ENCODE assay signal across 15 mouse cellular contexts in the genomic region with DNA sequence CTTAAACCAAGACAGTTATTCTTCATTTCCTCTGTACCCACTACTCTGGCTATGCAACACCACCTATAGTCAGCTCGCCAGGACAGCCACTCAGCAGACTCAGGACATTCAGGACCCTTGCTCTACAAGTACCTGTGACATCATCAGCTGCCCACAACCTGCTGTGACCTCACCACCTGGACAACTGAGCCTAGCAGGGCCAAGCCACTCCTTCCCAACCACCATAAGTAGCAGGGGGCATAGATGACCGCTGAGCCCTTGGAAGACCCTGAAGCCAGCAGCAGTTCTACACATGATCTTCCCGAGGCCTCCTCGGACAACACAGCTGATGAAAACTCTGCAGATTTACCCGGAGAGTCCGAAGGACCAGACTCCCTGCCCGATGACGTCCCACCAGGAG. TPM values are rescaled to one million over a fixed set of nuclear protein-coding genes. Genes with fewer than 3 reads are reported as not detected.
DNase-seq lines count a peak whose midpoint lies in the region; ATAC-seq and TF ChIP-seq lines count a peak whose summit lies in the region.
"Had no signal": no experiment of that assay in that cellular context is flagged by ENCODE, and none has a peak within 500 bp of the region (broad histone marks: within the 10 kb centered on the region; RNA-seq: fewer than 3 reads in every experiment).

A gene (minus strand): TSS at position 101 of the 400 bp plus-strand sequence.
A gene (plus strand): TSS at position 202 of the 400 bp plus-strand sequence.

- H3K36me3 ChIP-seq in liver, postnatal 0 days (replicated peaks; ENCODE audit: insufficient read depth, low read length) = no peaks in the 10 kb centered on the region
- no peaks in the 10 kb centered on the region for H3K36me3 ChIP-seq in hindbrain, embryonic 13.5 days
- H3K36me3 ChIP-seq in midbrain, embryonic 14.5 days (ENCODE audit: control insufficient read depth, insufficient read depth, low read length) = no peaks in the 10 kb centered on the region
- H3K36me3 ChIP-seq: embryonic facial prominence, embryonic 15.5 days; kidney, embryonic 15.5 days had no signal

- no peak within 1 kb of the TSS for H3K4me2 ChIP-seq in liver, postnatal 0 days (ENCODE audit: low read depth, low read length)
- no peak within 1 kb of the TSS for H3K4me2 ChIP-seq in hindbrain, embryonic 13.5 days
- H3K4me2 ChIP-seq in midbrain, embryonic 14.5 days (ENCODE audit: low read length) = no peak within 1 kb of the TSS
- H3K4me2 ChIP-seq: embryonic facial prominence, embryonic 15.5 days; kidney, embryonic 15.5 days had no signal

- no peak for DNase-seq in liver, postnatal 0 days
- no peak for DNase-seq in liver
- no peak for DNase-seq in midbrain, embryonic 14.5 days
- no peak for DNase-seq in left cerebral cortex, postnatal 36 days (ENCODE audit: low spot score in 2 of 2)
- DNase-seq in kidney, adult 11 months = no peak
- DNase-seq: heart, adult 11 months; thymus, postnatal 4 days had no signal

- H3K27ac ChIP-seq in liver, postnatal 0 days (ENCODE audit: low read depth) = peak within 1 kb of the TSS; percentile 50; the same call in 1 of the 2 replicates
- H3K27ac ChIP-seq in bone marrow, adult 2 months (ENCODE audit: control insufficient read depth, insufficient read depth, low read depth, low read length, poor library complexity) = peak within 1 kb of the TSS; percentile 62
- H3K27ac ChIP-seq in hindbrain, embryonic 13.5 days = peak within 1 kb of the TSS; percentile 74
- H3K27ac ChIP-seq in midbrain, embryonic 14.5 days (replicated peaks; ENCODE audit: low read depth, low read length) = peak within 1 kb of the TSS; percentile 72
- H3K27ac ChIP-seq: embryonic facial prominence, embryonic 15.5 days; kidney, embryonic 15.5 days had no signal

- no peak for TF ChIP-seq CTCF in liver, postnatal 0 days (IDR thresholded peaks at IDR 0.05; ENCODE audit: low read depth)
- no peak for TF ChIP-seq CTCF in bone marrow, adult 2 months (IDR thresholded peaks at IDR 0.05; ENCODE audit: control insufficient read depth, insufficient read depth, low read length)

- no peak for ATAC-seq in liver, postnatal 0 days
- ATAC-seq in hindbrain, embryonic 13.5 days (ENCODE audit: low FRiP score) = no peak
- no peak for ATAC-seq in midbrain, embryonic 14.5 days (ENCODE audit: low FRiP score, low TSS enrichment)

- no peak within 1 kb of the TSS for H3K4me3 ChIP-seq in liver, postnatal 0 days (ENCODE audit: low read depth, low read length)
- no peak within 1 kb of the TSS for H3K4me3 ChIP-seq in bone marrow, adult 2 months (replicated peaks; ENCODE audit: control insufficient read depth, low read depth, low read length)
- H3K4me3 ChIP-seq in hindbrain, embryonic 13.5 days = no peak within 1 kb of the TSS
- H3K4me3 ChIP-seq in midbrain, embryonic 14.5 days (replicated peaks; ENCODE audit: low read depth, low read length) = no peak within 1 kb of the TSS
- H3K4me3 ChIP-seq: embryonic facial prominence, embryonic 15.5 days; kidney, embryonic 15.5 days had no signal

- no peak for TF ChIP-seq POLR2A in bone marrow, adult 2 months (IDR thresholded peaks at IDR 0.05; ENCODE audit: borderline replicate concordance, control insufficient read depth, low read depth, low read length)

- H3K9ac ChIP-seq in liver, postnatal 0 days (replicated peaks) = no peak within 1 kb of the TSS
- peak within 1 kb of the TSS; percentile 10; the same call in 1 of the 2 replicates for H3K9ac ChIP-seq in hindbrain, embryonic 13.5 days
- no peak within 1 kb of the TSS for H3K9ac ChIP-seq in midbrain, embryonic 14.5 days (replicated peaks; ENCODE audit: low read length)
- H3K9ac ChIP-seq: embryonic facial prominence, embryonic 15.5 days; kidney, embryonic 15.5 days had no signal

- 83% methylated on average over 8 of the region's 8 CpGs for WGBS in liver, postnatal 0 days (ENCODE audit: insufficient replicate concordance)
- 91% methylated on average over 8 of the region's 8 CpGs for WGBS in bone marrow, adult 2 months
- 96% methylated on average over 8 of the region's 8 CpGs for WGBS in hindbrain, embryonic 13.5 days
- 96% methylated on average over 8 of the region's 8 CpGs for WGBS in midbrain, embryonic 14.5 days

- no peaks in the 10 kb centered on the region for H3K4me1 ChIP-seq in liver, postnatal 0 days (ENCODE audit: insufficient read depth)
- H3K4me1 ChIP-seq in bone marrow, adult 2 months (ENCODE audit: control insufficient read depth, insufficient read depth, low read length) = no peaks in the 10 kb centered on the region; the same call in 1 of the 2 replicates
- peaks cover 17% of the 10 kb centered on the region for H3K4me1 ChIP-seq in hindbrain, embryonic 13.5 days (replicated peaks)
- H3K4me1 ChIP-seq in midbrain, embryonic 14.5 days (ENCODE audit: control insufficient read depth, insufficient read depth, low read length) = 0 out of 2 replicates have a peak, but pooled peaks cover 3% of the 10 kb centered on the region

- TF ChIP-seq EP300 in liver, postnatal 0 days (IDR thresholded peaks at IDR 0.05; ENCODE audit: low read depth) = no peak

- no peaks in the 10 kb centered on the region for H3K9me3 ChIP-seq in liver, postnatal 0 days (ENCODE audit: low read length)
- H3K9me3 ChIP-seq in hindbrain, embryonic 13.5 days = no peaks in the 10 kb centered on the region
- H3K9me3 ChIP-seq in midbrain, embryonic 14.5 days (ENCODE audit: control insufficient read depth, low read length) = no peaks in the 10 kb centered on the region
- H3K9me3 ChIP-seq: embryonic facial prominence, embryonic 15.5 days; kidney, embryonic 15.5 days had no signal

- no peaks in the 10 kb centered on the region for H3K27me3 ChIP-seq in liver, postnatal 0 days (ENCODE audit: insufficient read depth, low read length)
- H3K27me3 ChIP-seq in hindbrain, embryonic 13.5 days = no peaks in the 10 kb centered on the region
- no peaks in the 10 kb centered on the region for H3K27me3 ChIP-seq in midbrain, embryonic 14.5 days (ENCODE audit: control insufficient read depth, insufficient read depth, low read length)
- H3K27me3 ChIP-seq: embryonic facial prominence, embryonic 15.5 days; kidney, embryonic 15.5 days had no signal

- intact Hi-C loops in left cerebral cortex, postnatal 36 days (cut with DNase I) = no loop called here

RNA-seq across cellular contexts. Expression of the first gene that starts in this region (rescaled TPM):
- not detected in 2 replicates for polyA plus RNA-seq in liver, postnatal 0 days (2015; fragmentation: Nextera tagmentation; extraction: Ambion mirVana)
- polyA plus RNA-seq in bone marrow, adult 2 months (2011; ENCODE audit: insufficient read depth, insufficient read length, low replicate concordance, missing spikeins) = not detected in 2 replicates
- not detected in 2 replicates for polyA plus RNA-seq in hindbrain, embryonic 13.5 days (2015; fragmentation: Nextera tagmentation; extraction: Ambion mirVana)
- polyA plus RNA-seq in midbrain, embryonic 14.5 days (2014; fragmentation: Nextera tagmentation; extraction: Ambion mirVana) = not detected in 2 replicates
- total RNA-seq in left cerebral cortex, postnatal 36 days (2021) = not detected
- total RNA-seq: adrenal gland, adult 18-20 months; layer of hippocampus, adult 8-10 months; megakaryocyte-erythroid progenitor cell, adult 5-6 weeks had no signal
- polyA plus RNA-seq: embryonic facial prominence, embryonic 15.5 days; kidney, embryonic 15.5 days; liver, embryonic 16.5 days had no signal

RNA-seq across cellular contexts. Expression of the second gene that starts in this region (rescaled TPM):
- not detected in 2 replicates for polyA plus RNA-seq in liver, postnatal 0 days (2015; fragmentation: Nextera tagmentation; extraction: Ambion mirVana)
- polyA plus RNA-seq in bone marrow, adult 2 months (2011; ENCODE audit: insufficient read depth, insufficient read length, low replicate concordance, missing spikeins) = not detected in 2 replicates
- polyA plus RNA-seq in hindbrain, embryonic 13.5 days (2015; fragmentation: Nextera tagmentation; extraction: Ambion mirVana) = not detected in 2 replicates
- not detected in 2 replicates for polyA plus RNA-seq in midbrain, embryonic 14.5 days (2014; fragmentation: Nextera tagmentation; extraction: Ambion mirVana)
- not detected for total RNA-seq in left cerebral cortex, postnatal 36 days (2021)
- total RNA-seq: adrenal gland, adult 18-20 months; layer of hippocampus, adult 8-10 months; megakaryocyte-erythroid progenitor cell, adult 5-6 weeks had no signal
- polyA plus RNA-seq: embryonic facial prominence, embryonic 15.5 days; kidney, embryonic 15.5 days; liver, embryonic 16.5 days had no signal
